Mouse (Mus musculus) hindbrain, embryonic 13.5 days (tissue): ENCODE results near the gene Mfsd2a. TPM values are rescaled to one million over a fixed set of nuclear protein-coding genes. Genes with fewer than 3 reads are reported as not detected.

Source experiments
- ATAC-seq: fragments of 200-750 bp; cut with Nextera tagmentation; 2 replicates; pipeline ENCODE4 v1.8.0; 2017; ENCODE audit warnings: moderate TSS enrichment; ENCODE audit not compliant: low FRiP score
- H3K27ac ChIP-seq: fragments of 300-500 bp; sonication (generic); 2 replicates; pipeline ENCODE4 v1.5.1; 2015; ENCODE audit warnings: inconsistent platforms, mild to moderate bottlenecking, moderate library complexity
- H3K27me3 ChIP-seq: fragments of 300-500 bp; sonication (generic); 2 replicates; pipeline ENCODE4 v1.6.1; 2015; ENCODE audit warnings: mild to moderate bottlenecking, inconsistent platforms
- H3K36me3 ChIP-seq: fragments of 300-500 bp; sonication (generic); 2 replicates; pipeline ENCODE4 v1.6.1; 2015; ENCODE audit warnings: mild to moderate bottlenecking, inconsistent platforms
- H3K4me1 ChIP-seq: fragments of 300-500 bp; sonication (generic); replicated peaks from 2 replicates; pipeline ENCODE4 v1.6.1; 2015; ENCODE audit warnings: inconsistent platforms
- H3K4me2 ChIP-seq: fragments of 300-500 bp; sonication (generic); 2 replicates; pipeline ENCODE4 v1.6.1; 2015; ENCODE audit warnings: inconsistent platforms, mild to moderate bottlenecking, moderate library complexity
- H3K4me3 ChIP-seq: fragments of 300-500 bp; sonication (generic); 2 replicates; pipeline ENCODE4 v1.5.1; 2015; ENCODE audit warnings: mild to moderate bottlenecking, inconsistent platforms
- H3K9ac ChIP-seq: fragments of 300-500 bp; sonication (generic); 2 replicates; pipeline ENCODE4 v1.6.1; 2015; ENCODE audit warnings: mild to moderate bottlenecking, inconsistent platforms
- H3K9me3 ChIP-seq: fragments of 300-500 bp; sonication (generic); 2 replicates; pipeline ENCODE4 v1.6.1; 2016; ENCODE audit warnings: inconsistent platforms
- WGBS: fragments of 180-500 bp; shearing (Covaris S2); methylation state at CpG from one replicate; pipeline ENCODE4 v1.1.7; 2015; 5-methylcytosine and 5-hydroxymethylcytosine counted together
- polyA plus RNA-seq: library from polyadenylated mRNA; unstranded; fragments of >200 nt; fragmentation: Nextera tagmentation; extraction: Ambion mirVana; gene quantifications from 2 replicates; pipeline ENCODE4 v1.2.1, GENCODE M21; 2015

Mfsd2a gene
- polyA plus RNA-seq, 1 experiment from 2014 or later = 36.7 TPM

DNA sequence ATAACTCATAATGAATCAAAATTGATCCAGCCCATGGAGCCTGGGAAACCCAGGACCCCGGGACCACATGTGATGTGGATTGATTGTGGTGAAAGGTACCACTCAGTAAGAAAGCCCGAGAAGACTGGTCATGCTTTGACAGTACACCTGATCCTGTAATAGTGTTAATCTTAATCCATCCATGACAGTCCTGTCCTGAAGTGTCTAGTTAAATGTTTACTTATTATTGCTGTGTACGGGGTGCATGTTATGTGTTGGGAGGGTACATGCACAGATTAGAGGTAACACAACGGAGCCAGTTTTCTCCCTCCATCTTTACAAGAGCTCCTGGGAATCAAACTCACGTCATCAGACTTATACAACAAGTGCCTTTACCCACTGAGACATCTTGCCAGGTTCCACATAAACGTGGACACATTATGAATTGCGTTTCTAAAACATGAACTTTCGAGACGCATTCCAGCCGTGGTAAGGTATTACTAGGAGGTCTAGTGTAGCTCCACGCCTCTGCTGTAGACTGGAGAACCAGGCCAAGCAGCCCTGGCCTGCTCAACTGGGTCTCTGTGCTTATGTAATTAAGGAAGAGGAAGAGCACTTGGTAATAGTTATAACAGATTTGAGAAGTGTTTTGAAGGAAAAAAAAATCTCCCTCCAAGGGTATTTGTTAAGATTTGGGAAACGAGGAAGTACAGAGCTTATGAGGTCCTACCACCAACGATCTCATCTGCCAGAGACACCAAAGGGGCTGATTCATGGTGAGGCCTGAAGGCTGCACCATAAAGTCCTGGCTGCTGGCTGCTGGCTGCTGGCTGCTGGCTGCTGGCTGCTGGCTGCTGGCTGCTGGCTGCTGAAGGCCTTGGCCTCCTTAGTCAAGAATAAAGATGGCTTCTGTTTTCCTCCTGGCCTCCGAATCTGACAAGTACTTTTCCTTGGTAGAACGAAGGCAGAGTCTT is 37.3 kb downstream of the Mfsd2a start:
- H3K27me3 ChIP-seq = no peaks in the 10 kb centered on the region
- H3K27ac ChIP-seq = no peak overlapping the region
- no peak overlapping the region for H3K9ac ChIP-seq
- 87% methylated on average over 15 of the region's 15 CpGs for WGBS
- no peak overlapping the region for H3K4me2 ChIP-seq
- H3K4me1 ChIP-seq = no peaks in the 10 kb centered on the region
- ATAC-seq = no peak
- H3K36me3 ChIP-seq = no peaks in the 10 kb centered on the region
- H3K4me3 ChIP-seq = no peak overlapping the region
- no peaks in the 10 kb centered on the region for H3K9me3 ChIP-seq

DNA sequence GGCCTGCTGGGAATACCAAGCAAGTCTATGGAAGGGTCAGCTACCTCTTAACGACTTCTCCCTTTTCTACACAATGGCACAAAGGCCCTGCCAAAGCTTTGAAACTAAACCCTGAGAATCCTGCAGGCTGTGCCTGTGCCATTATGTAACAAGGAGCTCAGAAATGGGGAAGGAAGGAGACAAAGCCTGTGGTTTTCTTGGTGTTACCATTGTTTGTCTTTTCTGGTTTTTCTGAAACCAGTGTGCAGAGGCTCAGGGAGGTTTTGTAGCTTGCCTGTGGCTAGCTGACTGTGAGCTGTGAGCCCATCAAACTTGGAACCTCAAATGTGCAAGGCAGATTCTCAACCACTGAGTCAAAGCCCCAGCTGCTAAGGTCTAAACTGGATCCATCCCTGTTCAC is 38.1 kb downstream of the Mfsd2a start:
- 13% methylated on average over 1 of the region's 1 CpGs for WGBS
- Histone ChIP-seq H3K4me1 (no peaks in the 10 kb centered on the region), H3K27ac (no peak overlapping the region), H3K9ac (no peak overlapping the region), H3K4me3 (no peak overlapping the region), H3K36me3 (no peaks in the 10 kb centered on the region), H3K27me3 (no peaks in the 10 kb centered on the region), H3K9me3 (no peaks in the 10 kb centered on the region), H3K4me2 (no peak overlapping the region)
- ATAC-seq = no peak

DNA sequence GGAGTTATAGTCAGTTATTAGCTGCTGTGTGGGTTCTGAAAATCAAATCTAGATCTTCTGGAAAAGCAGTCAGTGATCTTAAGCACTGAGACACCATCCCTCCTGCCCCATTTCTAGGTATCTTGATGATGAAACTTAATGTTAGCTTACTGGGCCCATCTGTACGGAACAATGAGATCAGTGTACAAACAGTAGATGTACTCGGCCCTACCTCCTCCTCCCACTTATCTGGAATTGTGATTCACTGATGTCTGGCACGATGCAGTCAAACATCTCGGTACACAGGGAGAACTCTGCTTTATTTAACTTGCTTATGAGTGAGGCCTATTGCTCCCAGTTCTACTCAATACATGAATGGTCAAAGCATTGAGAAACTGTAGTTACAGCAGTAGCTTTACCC is 45.0 kb downstream of the Mfsd2a start:
- 86% methylated on average over 4 of the region's 4 CpGs for WGBS

DNA sequence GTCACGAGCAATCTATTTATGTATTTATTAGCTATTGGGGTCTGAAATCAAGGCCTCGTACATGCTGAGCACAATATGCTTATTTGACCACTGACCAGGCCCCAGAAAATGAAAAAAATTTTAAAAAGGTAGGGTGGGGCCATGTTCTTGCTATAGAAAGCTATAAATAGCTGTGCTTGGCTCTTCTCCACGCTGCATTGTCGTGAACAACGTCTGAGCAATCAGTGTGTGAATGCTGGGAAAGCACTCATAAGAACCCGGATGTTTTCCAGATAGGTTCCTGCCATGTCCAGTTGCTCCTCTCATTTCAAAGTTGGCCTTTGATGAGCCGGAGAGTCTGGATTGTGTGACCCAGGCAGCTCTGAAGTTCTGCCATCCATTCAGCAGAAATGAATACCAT is 46.8 kb downstream of the Mfsd2a start:
- WGBS = 85% methylated on average over 7 of the region's 7 CpGs
- H3K27me3 ChIP-seq = no peaks in the 10 kb centered on the region

More for the DNA sequence above, 45.0 kb downstream of the Mfsd2a start:
- Histone ChIP-seq H3K4me3 (no peak overlapping the region), H3K9me3 (no peaks in the 10 kb centered on the region), H3K27me3 (no peaks in the 10 kb centered on the region), H3K36me3 (no peaks in the 10 kb centered on the region), H3K9ac (no peak overlapping the region), H3K4me2 (no peak overlapping the region), H3K4me1 (no peaks in the 10 kb centered on the region), H3K27ac (no peak overlapping the region)
- ATAC-seq = no peak

DNA sequence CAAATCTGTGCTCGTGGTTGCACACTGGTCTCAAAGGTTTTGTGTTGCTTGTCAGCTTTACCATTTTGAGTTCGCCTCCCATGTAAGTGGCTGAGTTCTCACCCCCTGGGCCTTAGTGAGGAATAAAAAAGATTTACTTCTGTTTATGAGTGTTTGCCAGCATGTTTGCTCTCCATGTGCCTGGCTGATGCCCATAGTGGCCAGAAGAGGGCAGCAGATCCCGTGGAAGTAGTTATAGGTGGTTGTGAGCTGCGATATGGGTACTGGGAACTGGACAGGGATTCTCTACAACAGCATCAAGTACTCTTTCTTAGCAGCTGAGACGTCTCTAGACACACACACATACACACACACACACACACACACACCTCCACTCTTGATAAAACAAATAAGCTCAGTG is 48.4 kb downstream of the Mfsd2a start:
- WGBS = 75% methylated on average over 5 of the region's 5 CpGs
- Histone ChIP-seq H3K4me2 (no peak overlapping the region), H3K4me3 (no peak overlapping the region), H3K27me3 (no peaks in the 10 kb centered on the region), H3K4me1 (peaks cover 9% of the 10 kb centered on the region), H3K9me3 (no peaks in the 10 kb centered on the region), H3K27ac (no peak overlapping the region), H3K36me3 (no peaks in the 10 kb centered on the region), H3K9ac (no peak overlapping the region)
- no peak for ATAC-seq

More for the DNA sequence above, 46.8 kb downstream of the Mfsd2a start:
- H3K4me1 ChIP-seq = peaks cover 7% of the 10 kb centered on the region
- ATAC-seq = no peak
- H3K4me3 ChIP-seq = no peak overlapping the region
- H3K9ac ChIP-seq = no peak overlapping the region
- no peak overlapping the region for H3K4me2 ChIP-seq
- H3K27ac ChIP-seq = no peak overlapping the region
- H3K36me3 ChIP-seq = no peaks in the 10 kb centered on the region
- H3K9me3 ChIP-seq = no peaks in the 10 kb centered on the region

DNA sequence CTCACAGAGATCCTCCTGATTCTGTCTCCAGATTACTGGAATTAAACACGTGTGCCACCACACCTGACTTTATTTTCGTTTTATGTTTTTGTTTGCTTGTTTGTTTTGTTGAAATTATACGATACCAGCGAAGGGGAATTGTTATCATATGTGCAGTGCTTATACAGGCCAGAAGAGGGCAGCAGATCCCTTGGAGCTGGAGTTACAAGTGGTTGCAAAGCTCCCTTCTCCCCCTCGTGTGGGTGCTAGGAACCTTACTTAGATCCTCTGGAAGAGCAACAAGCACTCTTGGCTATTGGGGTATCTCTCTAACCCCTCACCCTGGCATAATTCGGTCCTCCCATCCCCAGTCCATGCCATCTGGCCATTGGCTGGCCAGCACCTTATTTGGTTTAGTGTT is 50.4 kb downstream of the Mfsd2a start:
- 52% methylated on average over 6 of the region's 6 CpGs for WGBS

DNA sequence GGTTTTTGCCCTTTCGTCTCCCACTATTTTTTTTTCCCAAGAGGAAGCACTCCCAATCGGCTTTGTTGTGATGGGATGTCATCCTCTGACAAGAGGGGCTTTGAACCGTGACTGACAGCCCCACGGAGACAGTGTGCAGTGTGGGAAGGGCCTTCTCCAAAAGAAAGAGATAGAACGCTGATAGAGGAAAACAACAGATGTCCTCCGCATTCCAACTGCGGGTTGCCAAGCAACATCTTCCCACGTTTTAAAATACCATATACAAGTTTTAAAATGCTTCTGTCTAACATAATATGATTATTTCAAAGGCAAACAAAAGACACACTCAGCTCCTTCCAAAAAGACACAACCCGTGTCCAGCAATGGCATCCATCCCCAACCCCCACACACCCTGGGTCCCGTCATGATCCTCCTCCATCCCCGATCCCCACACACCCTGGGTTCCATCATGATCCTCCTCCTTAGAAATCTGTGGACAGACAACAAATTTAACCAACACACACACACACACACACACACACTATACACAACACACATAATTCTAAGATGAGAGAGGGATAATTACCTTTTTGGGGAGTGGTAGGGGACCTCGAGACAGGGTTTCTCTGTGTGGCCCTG is 51.3 kb downstream of the Mfsd2a start:
- Histone ChIP-seq H3K36me3 (no peaks in the 10 kb centered on the region), H3K9me3 (no peaks in the 10 kb centered on the region), H3K4me3 (no peak overlapping the region), H3K4me1 (peaks cover 9% of the 10 kb centered on the region), H3K27ac (no peak overlapping the region), H3K27me3 (no peaks in the 10 kb centered on the region), H3K9ac (0 out of 2 replicates have a peak overlapping the region, but pooled peaks have one; percentile 35), H3K4me2 (peak overlapping the region; percentile 36; the same call in 1 of the 2 replicates)
- 0 out of 2 replicates have a peak, but pooled peaks have one; percentile 57 for ATAC-seq
- 24% methylated on average over 12 of the region's 12 CpGs for WGBS

More for the DNA sequence above, 50.4 kb downstream of the Mfsd2a start:
- Histone ChIP-seq H3K27me3 (no peaks in the 10 kb centered on the region), H3K4me1 (peaks cover 9% of the 10 kb centered on the region), H3K4me3 (no peak overlapping the region), H3K9ac (no peak overlapping the region), H3K9me3 (no peaks in the 10 kb centered on the region), H3K27ac (no peak overlapping the region), H3K4me2 (no peak overlapping the region), H3K36me3 (no peaks in the 10 kb centered on the region)
- no peak for ATAC-seq

DNA sequence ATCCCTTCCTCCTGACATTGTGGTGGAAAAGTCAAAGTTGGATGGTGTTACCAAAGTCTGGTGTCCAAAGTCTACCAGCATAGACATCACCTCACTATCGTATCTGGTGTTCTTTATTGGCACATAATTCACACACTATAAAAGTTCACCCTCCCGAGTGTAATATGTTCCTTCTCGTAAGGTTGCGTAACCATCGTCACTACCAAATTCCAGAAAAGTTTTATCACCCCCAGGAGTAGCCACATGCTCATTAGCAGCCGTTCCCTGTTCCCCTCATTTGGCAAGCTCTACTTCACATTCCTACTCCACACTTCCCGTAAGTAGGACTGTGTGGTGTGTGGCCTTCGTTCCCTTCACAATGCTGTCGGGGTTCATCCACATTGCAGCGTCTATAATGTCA is 55.6 kb downstream of the Mfsd2a start:
- no peak overlapping the region for H3K4me2 ChIP-seq
- ATAC-seq = no peak
- no peaks in the 10 kb centered on the region for H3K27me3 ChIP-seq
- no peak overlapping the region for H3K4me3 ChIP-seq
- no peak overlapping the region for H3K9ac ChIP-seq
- 87% methylated on average over 10 of the region's 10 CpGs for WGBS
- H3K36me3 ChIP-seq = no peaks in the 10 kb centered on the region
- no peaks in the 10 kb centered on the region for H3K9me3 ChIP-seq
- peaks cover 9% of the 10 kb centered on the region for H3K4me1 ChIP-seq
- no peak overlapping the region for H3K27ac ChIP-seq

DNA sequence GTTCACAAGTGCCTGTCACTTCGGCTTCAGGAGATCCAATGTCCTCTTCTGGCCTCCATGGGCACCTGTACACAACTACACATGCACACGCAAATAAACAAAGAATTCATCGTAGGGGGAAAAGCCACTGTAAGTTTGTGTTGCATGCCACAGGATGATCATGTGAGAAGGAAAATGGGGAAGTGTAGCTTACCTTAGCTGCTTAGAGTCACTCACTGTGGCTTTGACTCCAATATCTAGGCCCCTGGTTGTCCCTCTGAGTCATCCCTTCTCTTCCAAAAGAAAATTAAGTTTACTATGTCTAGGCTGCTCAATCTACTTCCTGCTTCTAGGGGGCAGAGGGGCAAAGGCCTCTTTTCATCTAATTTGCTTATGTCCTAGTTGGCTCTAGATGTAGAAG is 57.3 kb downstream of the Mfsd2a start:
- H3K9ac ChIP-seq = no peak overlapping the region
- no peak overlapping the region for H3K27ac ChIP-seq
- no peaks in the 10 kb centered on the region for H3K9me3 ChIP-seq
- no peak overlapping the region for H3K4me2 ChIP-seq
- no peaks in the 10 kb centered on the region for H3K36me3 ChIP-seq
- no peak for ATAC-seq
- no peak overlapping the region for H3K4me3 ChIP-seq
- no peaks in the 10 kb centered on the region for H3K27me3 ChIP-seq
- WGBS = 93% methylated on average over 3 of the region's 3 CpGs
- no peaks in the 10 kb centered on the region for H3K4me1 ChIP-seq

DNA sequence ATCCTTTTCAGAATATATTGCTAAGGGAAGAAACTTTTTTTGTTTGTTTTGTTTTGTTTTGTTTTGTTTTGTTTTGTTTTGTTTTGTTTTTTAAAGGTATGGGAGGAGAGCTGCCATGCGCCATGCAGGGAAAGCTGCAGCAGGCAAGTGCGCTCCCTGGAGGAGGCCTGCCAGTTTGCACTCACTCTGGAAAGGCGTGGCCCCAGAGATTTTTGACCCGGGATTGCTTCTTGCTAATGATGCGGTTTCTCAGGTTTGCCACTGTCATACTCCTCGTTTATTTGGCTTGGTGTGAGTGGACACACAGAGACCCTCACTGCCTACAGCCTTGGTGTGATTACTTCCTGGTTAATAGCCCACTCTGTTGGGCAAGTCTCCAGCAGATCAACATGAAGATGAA is 58.8 kb downstream of the Mfsd2a start:
- H3K9ac ChIP-seq = no peak overlapping the region
- H3K27ac ChIP-seq = no peak overlapping the region
- WGBS = 29% methylated on average over 6 of the region's 6 CpGs
- H3K27me3 ChIP-seq = no peaks in the 10 kb centered on the region
- H3K4me1 ChIP-seq = no peaks in the 10 kb centered on the region
- ATAC-seq = no peak
- H3K4me3 ChIP-seq = no peak overlapping the region
- H3K4me2 ChIP-seq = no peak overlapping the region
- no peaks in the 10 kb centered on the region for H3K36me3 ChIP-seq
- H3K9me3 ChIP-seq = no peaks in the 10 kb centered on the region

DNA sequence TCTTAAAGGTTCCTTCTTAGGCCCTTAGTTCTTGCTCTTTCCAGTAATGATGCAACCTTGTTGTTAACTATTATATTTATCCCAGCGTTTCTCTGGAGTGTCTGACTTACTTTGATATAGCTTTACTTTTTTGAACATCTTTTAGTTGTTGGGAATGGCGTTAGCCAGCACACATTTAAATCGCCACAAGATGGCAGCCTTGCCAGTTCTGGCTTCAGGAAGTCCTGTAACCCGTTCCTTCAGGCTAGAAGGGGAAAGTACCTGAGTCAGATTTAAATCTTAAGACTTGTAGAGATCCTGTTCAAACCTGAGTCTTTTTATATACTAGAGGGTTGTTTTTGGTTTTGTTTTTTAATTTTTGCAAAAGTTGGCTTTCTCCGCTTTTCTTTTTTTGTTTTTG is 62.7 kb downstream of the Mfsd2a start:
- Histone ChIP-seq H3K9ac (no peak overlapping the region), H3K9me3 (no peaks in the 10 kb centered on the region; the same call in 1 of the 2 replicates), H3K4me1 (no peaks in the 10 kb centered on the region), H3K27me3 (no peaks in the 10 kb centered on the region), H3K4me3 (no peak overlapping the region), H3K36me3 (no peaks in the 10 kb centered on the region), H3K27ac (no peak overlapping the region), H3K4me2 (no peak overlapping the region)
- ATAC-seq = no peak
- WGBS = 16% methylated on average over 5 of the region's 5 CpGs

DNA sequence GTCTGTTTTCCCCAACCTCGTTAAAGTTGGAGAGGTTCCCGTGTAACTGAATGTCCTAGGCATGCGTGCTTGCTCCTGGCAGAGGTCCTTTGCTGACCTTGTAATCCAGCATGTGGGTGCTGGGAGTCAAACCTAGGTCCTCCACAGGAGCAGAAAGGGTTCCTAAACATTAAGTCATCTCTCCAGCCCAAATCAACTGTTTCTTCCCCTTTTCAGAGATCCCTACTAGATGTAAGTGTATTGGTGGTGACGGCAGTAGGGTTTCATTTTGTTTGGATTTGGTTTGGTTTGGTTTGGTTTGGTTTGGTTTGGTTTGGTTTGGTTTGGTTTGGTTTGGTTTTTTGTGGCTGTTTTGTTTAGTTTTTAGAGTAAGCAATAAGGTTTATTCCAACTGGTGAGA is 63.2 kb downstream of the Mfsd2a start:
- no peak overlapping the region for H3K9ac ChIP-seq
- 91% methylated on average over 4 of the region's 4 CpGs for WGBS
- no peaks in the 10 kb centered on the region for H3K4me1 ChIP-seq
- no peak for ATAC-seq
- no peak overlapping the region for H3K4me3 ChIP-seq
- no peaks in the 10 kb centered on the region; the same call in 1 of the 2 replicates for H3K9me3 ChIP-seq
- H3K27me3 ChIP-seq = no peaks in the 10 kb centered on the region
- no peak overlapping the region for H3K27ac ChIP-seq
- no peaks in the 10 kb centered on the region for H3K36me3 ChIP-seq
- H3K4me2 ChIP-seq = no peak overlapping the region
